Mouse (Mus musculus) fibroblast of lung, adult 2 months (primary cell): ENCODE data around the gene Prodh2.
"Not testable (repeated sequence)": the region's sequence is repeated elsewhere in the genome, so short reads cannot be mapped to it uniquely, and the experiment has no call there.

Source experiments
- DNase-seq: peaks from one replicate; pipeline ENCODE4 v3.0.0-alpha.2; 2011; ENCODE audit warnings: low read depth

Gene Prodh2

DNA sequence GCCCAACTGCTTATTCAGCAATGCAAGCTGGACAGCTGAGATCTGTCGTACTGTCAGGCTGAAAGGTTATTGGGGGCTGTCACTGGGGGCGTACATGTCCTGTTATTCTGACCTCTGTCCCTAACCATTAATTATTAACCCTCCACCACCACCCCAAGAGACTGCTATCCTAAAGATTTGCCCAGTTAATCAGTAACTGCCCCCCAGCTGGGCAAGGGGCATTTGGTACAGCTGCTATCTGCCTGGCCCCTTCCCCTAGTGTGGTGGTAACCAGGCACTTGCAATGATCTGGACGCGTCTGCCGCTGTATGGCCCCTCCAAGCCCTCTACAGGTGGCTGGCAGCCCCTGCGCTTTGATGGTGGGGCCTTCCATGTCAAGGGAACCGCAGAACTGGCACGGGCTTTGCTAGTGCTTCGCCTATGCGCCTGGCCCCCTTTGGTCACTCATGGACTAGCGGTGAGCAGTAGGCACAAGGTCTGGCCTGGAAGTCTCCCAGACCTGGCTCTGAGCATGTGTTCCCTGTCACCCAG is at the start of gene Prodh2:
Gene Prodh2, plus strand, starts transcription at position 222 of the 531 bp plus-strand sequence.
- no peak for DNase-seq

- DNase-seq: no peak
Observed at GRCm38 (mm10) chr7:30443696-30444095, 49.7 kb upstream of the Prodh2 start.

DNA sequence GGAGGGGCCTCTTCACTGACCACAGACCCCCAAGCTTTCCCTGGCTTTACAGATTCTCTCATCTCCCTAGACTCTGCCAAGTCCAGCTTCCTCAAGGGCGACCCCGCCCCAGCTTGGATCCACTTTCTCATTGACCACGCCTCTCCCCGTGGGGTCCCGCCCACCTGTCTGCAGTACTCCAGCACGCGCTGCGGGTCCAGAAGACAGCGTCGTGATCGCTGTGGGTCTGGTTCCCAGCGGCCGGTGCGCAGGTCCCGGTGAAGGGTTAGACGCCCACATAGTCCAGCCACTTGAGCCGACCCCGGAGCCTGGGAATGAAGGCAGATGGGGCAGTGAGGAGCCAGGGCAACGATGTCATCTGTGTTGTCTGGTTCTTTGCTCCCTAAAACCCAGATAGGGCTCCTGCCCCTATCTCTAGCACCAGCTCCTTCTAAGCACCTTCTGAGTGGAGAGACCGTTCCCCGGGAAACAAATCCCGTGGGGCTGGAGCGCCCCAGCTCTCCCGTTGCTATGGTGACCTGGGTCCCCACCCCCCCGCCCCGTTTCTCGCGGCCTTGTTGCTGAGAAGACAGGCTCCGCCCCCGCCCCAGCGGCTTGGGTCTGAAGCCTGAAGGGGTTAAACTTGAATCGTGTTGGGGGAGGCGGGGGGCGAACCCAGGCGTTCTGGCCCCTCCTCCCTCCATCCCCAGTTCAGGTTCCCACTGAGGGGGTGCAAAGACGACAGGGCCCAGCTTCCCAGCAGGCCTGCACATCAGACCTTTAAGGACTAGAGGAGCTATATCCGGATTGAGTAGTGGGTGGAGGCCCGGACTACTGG is 49.1 kb upstream of the Prodh2 start:
- no peak for DNase-seq

GRCm38 (mm10) chr7:30444971-30445751 is 48.3 kb upstream of the Prodh2 start, which contains the start of gene Aplp1:
TSS of gene Aplp1 (minus strand) at chr7:30445535.
- no peak for DNase-seq

- DNase-seq: no peak
Observed at GRCm38 (mm10) chr7:30450241-30450640, 43.2 kb upstream of the Prodh2 start.

DNA sequence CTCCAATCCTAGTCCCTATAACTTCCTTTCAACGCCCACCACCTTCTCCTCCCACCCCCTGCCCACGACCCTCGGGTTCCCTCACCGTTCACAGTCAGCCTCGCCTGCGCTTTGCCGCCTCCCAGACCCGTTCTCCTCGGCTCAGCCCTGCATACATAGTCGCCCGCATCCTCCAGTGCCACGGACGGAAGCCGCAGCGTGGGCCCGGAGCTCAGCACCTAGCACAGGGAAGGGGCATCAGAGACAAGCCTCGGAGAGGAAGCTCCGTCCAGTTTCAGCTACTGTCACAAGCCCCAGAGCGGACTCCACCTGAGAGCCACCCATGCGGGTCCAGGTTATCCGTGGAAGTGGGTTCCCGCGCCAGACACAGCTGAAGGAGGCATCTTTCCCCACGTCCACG is 40.1 kb upstream of the Prodh2 start:
- no peak for DNase-seq

DNA sequence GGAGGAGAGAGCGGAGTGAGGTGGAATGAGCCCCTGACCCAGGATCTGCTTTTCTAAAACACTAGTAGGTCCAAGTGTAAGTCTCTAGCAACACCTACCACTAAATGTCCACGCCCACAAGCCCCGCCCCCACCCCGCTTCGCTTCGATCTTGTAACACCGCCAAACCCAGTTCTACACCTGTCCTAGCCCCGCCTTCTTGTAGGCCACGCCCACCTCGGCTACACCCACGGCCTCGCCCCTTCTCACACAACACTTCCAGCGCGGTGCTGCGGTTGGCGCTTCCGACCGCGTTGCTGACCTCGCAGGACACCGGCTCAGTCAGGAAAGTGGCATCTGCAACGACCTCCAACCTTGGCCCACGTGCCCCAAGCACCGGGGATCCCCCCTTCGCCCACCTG is 39.7 kb upstream of the Prodh2 start:
- no peak for DNase-seq

- no peak for DNase-seq
Observed at GRCm38 (mm10) chr7:30454259-30454658, 39.2 kb upstream of the Prodh2 start.

DNA sequence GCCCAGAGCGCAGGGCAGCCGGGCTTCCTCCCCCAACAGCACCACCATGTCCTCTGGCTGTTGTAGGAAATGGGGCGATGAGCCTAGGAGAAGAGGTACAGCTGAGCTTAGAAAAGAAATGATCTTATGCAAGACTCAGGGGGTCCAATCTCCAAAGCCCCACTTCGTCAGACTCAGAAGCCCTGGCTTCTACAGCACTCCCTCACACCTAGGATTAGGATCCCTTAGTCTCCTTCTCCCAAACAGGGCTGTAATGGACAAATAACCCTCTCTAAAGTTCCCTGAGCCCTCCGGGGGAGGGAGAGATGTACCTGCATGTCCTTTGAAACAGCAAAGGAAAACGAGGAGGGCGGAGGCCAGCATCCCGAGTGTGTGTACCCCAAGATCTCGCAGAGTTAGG is 36.9 kb upstream of the Prodh2 start:
- no peak for DNase-seq

DNA sequence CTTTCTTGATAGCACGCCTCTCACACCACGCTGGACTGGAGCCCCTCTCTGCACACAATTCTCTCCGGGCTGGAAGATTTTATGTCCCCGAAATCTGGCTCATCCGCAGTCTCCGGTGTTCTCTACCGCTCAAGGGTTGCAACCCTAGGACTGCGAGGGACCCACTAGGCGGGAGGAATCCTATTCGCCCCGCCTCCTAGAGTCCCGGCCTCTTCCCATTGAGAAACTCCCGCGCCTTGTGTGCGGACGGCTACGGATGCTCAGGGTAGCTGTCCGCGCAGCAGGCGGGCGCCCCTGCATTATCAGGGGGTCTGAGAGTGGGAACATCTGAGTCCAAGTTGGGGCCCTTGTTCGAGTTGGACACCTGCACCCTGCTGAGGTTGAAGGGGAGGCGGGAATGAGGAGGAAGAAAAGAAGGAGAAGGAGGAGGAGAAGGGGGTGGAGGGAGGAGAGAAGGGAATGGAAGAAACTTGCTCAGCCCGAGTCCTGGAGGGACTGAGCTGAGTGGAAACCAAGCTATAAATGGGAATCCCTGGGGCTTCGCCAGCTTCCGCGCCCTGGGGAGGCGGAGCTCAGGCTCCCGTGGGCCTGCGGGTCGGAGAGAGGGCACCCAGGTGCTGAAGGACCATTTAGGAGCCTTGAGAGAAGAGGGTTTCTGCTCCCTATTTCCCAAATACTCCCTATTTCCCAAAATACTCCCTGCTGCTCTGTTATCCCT is 36.4 kb upstream of the Prodh2 start:
- no peak for DNase-seq

DNA sequence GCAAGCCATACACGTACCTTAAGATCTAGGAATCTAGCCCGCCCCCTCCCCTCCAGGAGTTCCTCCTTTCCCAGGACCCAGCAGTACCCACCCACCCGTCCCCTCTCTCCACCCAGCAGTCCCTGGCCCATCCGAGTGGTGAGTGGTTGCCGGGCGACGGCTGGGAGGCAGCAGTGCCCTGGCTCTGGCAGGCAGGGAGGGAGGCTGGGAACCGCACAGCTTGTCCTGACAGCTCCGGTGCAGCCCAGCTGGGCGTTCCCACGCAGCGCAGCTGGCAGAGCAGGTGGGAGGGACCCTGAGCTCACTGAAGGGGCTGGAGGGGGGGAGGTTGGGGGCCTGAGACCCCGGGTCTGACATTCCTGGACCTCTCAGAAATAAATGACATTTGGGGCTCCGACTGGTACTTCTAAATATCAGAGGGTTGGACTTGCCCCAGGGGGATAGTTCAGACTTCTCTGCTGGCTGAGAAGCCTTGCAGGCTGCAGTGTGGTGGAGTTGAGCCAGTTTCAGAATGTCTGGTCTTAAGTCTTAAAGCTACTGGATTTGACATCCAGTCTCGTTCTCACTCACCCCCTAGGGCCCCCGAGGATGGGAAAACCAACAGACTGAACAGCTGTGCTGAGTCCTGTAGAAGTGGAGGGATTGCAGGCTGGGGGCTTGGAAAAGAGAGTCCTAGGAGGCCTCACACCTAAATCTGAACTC is 35.6 kb upstream of the Prodh2 start, which contains the start of the genes Kirrel2 and Nphs1:
Gene Kirrel2, minus strand, starts transcription at position 62 of the 702 bp plus-strand sequence.
Gene Nphs1, plus strand, starts transcription at position 687 of the 702 bp plus-strand sequence.
- DNase-seq: no peak

DNA sequence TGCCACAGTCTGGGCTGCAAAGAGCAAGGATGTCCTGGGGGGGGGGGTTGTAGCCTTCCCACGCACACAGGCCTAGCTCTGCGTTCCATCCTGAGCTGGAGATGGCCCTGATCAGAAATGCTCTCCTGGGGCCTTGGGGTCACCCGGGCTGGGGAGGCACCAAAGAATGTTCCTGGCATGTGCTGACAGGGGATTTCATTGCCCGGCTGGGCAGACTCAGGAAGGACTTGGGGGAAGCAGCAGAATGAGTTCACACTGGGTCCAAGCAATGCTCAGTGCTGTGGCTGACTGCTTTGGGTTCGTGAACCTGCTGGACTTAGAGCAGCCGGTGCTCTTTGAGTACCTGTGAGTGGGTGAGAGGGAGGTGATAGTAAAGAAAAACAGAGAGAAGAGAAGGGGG is 33.9 kb upstream of the Prodh2 start:
- DNase-seq: no peak

GRCm38 (mm10) chr7:30463568-30463967 is 29.9 kb upstream of the Prodh2 start:
- DNase-seq: no peak

DNA sequence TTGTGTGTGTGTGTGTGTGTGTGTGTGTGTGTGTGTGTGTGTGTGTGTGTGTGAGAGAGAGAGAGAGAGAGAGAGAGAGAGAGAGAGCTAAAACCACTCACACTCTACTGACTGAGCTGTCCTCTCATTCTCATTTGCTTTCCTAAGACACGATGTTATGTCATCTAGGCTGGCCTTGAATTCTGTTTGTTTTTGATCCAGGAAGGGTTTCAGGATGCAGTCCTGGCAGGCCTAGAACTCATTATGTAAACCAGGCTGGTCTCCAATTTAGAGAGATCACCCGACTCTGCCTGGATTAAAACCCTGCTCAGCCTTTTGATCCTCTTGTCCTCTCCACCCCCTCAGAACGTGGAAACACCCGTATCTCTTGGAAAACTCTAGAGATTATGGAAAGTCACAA is 29.4 kb upstream of the Prodh2 start:
- no peak for DNase-seq

GRCm38 (mm10) chr7:30464816-30465300 is 28.6 kb upstream of the Prodh2 start:
- DNase-seq: no peak

DNA sequence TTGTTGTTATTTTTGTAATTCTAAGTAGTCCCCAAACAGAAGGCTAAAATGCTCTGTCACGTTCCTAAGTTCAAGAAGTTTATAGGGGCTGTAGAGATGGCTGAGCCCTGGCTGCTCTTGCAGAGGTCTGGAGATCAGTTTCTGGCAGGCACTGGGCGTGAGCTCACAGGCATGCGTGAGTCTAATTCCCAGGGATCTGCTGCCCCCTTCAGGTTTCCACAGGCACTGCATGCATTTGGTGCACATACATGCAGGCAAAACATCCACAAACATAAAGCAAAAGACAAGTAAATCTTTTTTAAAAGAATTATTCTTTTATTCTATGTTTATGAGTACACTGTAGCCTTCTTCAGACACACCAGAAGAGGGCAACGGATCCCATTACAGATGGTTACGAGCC is 21.0 kb upstream of the Prodh2 start:
- no peak for DNase-seq

- DNase-seq: no peak
Observed at GRCm38 (mm10) chr7:30474999-30475398, 18.4 kb upstream of the Prodh2 start.

GRCm38 (mm10) chr7:30476136-30476535 is 17.3 kb upstream of the Prodh2 start:
- not testable (repeated sequence) for DNase-seq

GRCm38 (mm10) chr7:30477415-30478381 is 15.7 kb upstream of the Prodh2 start:
- no peak for DNase-seq

DNA sequence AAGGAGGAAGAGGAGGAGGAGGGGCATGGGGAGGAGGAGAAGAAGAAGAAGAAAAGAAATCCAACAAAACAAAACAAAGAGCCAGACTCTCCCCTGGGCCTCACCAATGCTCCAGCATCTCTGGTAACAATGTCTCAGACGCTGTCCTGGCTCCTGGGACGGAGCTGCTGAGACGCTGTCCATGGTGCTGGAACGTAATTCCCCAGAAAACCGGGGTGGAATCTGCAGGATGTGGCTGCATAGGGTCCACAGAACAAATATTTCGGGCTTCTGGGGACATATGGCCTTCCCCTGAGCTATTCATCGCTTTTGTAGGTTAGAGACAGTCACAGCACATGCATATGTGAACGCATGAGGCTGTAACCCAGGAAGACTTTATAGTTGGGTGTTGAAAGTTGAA is 9.2 kb upstream of the Prodh2 start:
- no peak for DNase-seq
